Mouse (Mus musculus): ENCODE data around the gene Caskin2. TPM values are rescaled to one million over a fixed set of nuclear protein-coding genes. Genes with fewer than 3 reads are reported as not detected.
"Not testable (repeated sequence)": the region's sequence is repeated elsewhere in the genome, so short reads cannot be mapped to it uniquely, and the experiment has no call there.

Gene Caskin2
- 17.5 and 18.6 TPM in 2 replicates for polyA plus RNA-seq (2016; fragmentation: Nextera tagmentation; extraction: Ambion mirVana)

- Histone ChIP-seq H3K4me1 (peaks cover 64% of the 10 kb centered on the region), H3K36me3 (peaks cover 58% of the 10 kb centered on the region), H3K27me3 (ENCODE audit: low read depth, poor library complexity, severe bottlenecking) (no peaks in the 10 kb centered on the region), H3K9me3 (replicated peaks) (no peaks in the 10 kb centered on the region), H3K27ac (replicated peaks) (peak within 1 kb of the TSS; percentile 90), H3K4me3 (peak within 1 kb of the TSS; percentile 90)
- peak; percentile 100 for DNase-seq (ENCODE audit: low spot score)
- WGBS: under 1% methylated on average over 43 of the region's 44 CpGs
Measured at GRCm38 (mm10) chr11:115813507-115814296, at the start of gene Caskin2. Gene Caskin2 (minus strand): TSS chr11:115813639.

GRCm38 (mm10) chr11:115859143-115859945 is 45.9 kb upstream of the Caskin2 start:
- peak overlapping the region; percentile 59; the same call in 1 of the 2 replicates for H3K27ac ChIP-seq (replicated peaks)
- no peaks in the 10 kb centered on the region for H3K36me3 ChIP-seq
- WGBS: 3% methylated on average over 75 of the region's 75 CpGs
- H3K9me3 ChIP-seq (replicated peaks): no peaks in the 10 kb centered on the region
- H3K4me3 ChIP-seq: peak overlapping the region; percentile 51
- peaks cover 26% of the 10 kb centered on the region for H3K4me1 ChIP-seq
- DNase-seq (ENCODE audit: low spot score): peak; percentile 87
- H3K27me3 ChIP-seq (ENCODE audit: low read depth, poor library complexity, severe bottlenecking): peaks cover 81% of the 10 kb centered on the region

GRCm38 (mm10) chr11:115858354-115858753 is 44.9 kb upstream of the Caskin2 start, which contains the start of gene Myo15b:
Gene Myo15b (plus strand): TSS chr11:115858406.
- WGBS: 12% methylated on average over 27 of the region's 27 CpGs
- Histone ChIP-seq H3K4me1 (peaks cover 26% of the 10 kb centered on the region), H3K9me3 (replicated peaks) (no peaks in the 10 kb centered on the region), H3K36me3 (no peaks in the 10 kb centered on the region), H3K4me3 (peak within 1 kb of the TSS; percentile 51), H3K27me3 (ENCODE audit: low read depth, poor library complexity, severe bottlenecking) (peaks cover 81% of the 10 kb centered on the region), H3K27ac (replicated peaks) (peak within 1 kb of the TSS; percentile 59; the same call in 1 of the 2 replicates)
- DNase-seq (ENCODE audit: low spot score): peak; percentile 39

- peak overlapping the region; percentile 51 for H3K4me3 ChIP-seq
- 0 out of 2 replicates have a peak overlapping the region, but pooled peaks have one; percentile 24 for H3K27ac ChIP-seq (replicated peaks)
- H3K27me3 ChIP-seq (ENCODE audit: low read depth, poor library complexity, severe bottlenecking): peaks cover 81% of the 10 kb centered on the region
Measured at GRCm38 (mm10) chr11:115857936-115858335, 44.5 kb upstream of the Caskin2 start.

GRCm38 (mm10) chr11:115857146-115857545 is 43.7 kb upstream of the Caskin2 start:
- H3K4me1 ChIP-seq: peaks cover 26% of the 10 kb centered on the region
- H3K4me3 ChIP-seq; H3K9me3 ChIP-seq (replicated peaks); H3K36me3 ChIP-seq; H3K27ac ChIP-seq (replicated peaks); DNase-seq (ENCODE audit: low spot score): not testable (repeated sequence)
- peaks cover 74% of the 10 kb centered on the region for H3K27me3 ChIP-seq (ENCODE audit: low read depth, poor library complexity, severe bottlenecking)
- WGBS: 92% methylated on average over 4 of the region's 4 CpGs

More at GRCm38 (mm10) chr11:115857936-115858335, 44.5 kb upstream of the Caskin2 start:
- Histone ChIP-seq H3K36me3 (no peaks in the 10 kb centered on the region), H3K9me3 (replicated peaks) (no peaks in the 10 kb centered on the region), H3K4me1 (peaks cover 26% of the 10 kb centered on the region)
- 54% methylated on average over 13 of the region's 13 CpGs for WGBS
- DNase-seq (ENCODE audit: low spot score): peak; percentile 26

- 75% methylated on average over 6 of the region's 6 CpGs for WGBS
- 0 out of 2 replicates have a peak overlapping the region, but pooled peaks have one; percentile 13 for H3K27ac ChIP-seq (replicated peaks)
Measured at GRCm38 (mm10) chr11:115854674-115855073, 41.2 kb upstream of the Caskin2 start.

GRCm38 (mm10) chr11:115845819-115846218 is 32.4 kb upstream of the Caskin2 start:
- Histone ChIP-seq H3K9me3 (replicated peaks) (no peaks in the 10 kb centered on the region), H3K4me1 (peaks cover 31% of the 10 kb centered on the region), H3K27ac (replicated peaks) (no peak overlapping the region), H3K36me3 (peaks cover 6% of the 10 kb centered on the region; the same call in 1 of the 2 replicates), H3K4me3 (no peak overlapping the region), H3K27me3 (ENCODE audit: low read depth, poor library complexity, severe bottlenecking) (no peaks in the 10 kb centered on the region)
- WGBS: 94% methylated on average over 2 of the region's 2 CpGs
- no peak for DNase-seq (ENCODE audit: low spot score)

More at GRCm38 (mm10) chr11:115854674-115855073, 41.2 kb upstream of the Caskin2 start:
- Histone ChIP-seq H3K27me3 (ENCODE audit: low read depth, poor library complexity, severe bottlenecking) (peaks cover 50% of the 10 kb centered on the region), H3K4me3 (no peak overlapping the region), H3K36me3 (no peaks in the 10 kb centered on the region; the same call in 1 of the 2 replicates), H3K9me3 (replicated peaks) (no peaks in the 10 kb centered on the region), H3K4me1 (peaks cover 22% of the 10 kb centered on the region)
- no peak for DNase-seq (ENCODE audit: low spot score)

- H3K27me3 ChIP-seq (ENCODE audit: low read depth, poor library complexity, severe bottlenecking): peaks cover 4% of the 10 kb centered on the region
- H3K27ac ChIP-seq (replicated peaks): peak overlapping the region; percentile 6; the same call in 1 of the 2 replicates
- H3K36me3 ChIP-seq: 0 out of 2 replicates have a peak, but pooled peaks cover 6% of the 10 kb centered on the region
- no peak for DNase-seq (ENCODE audit: low spot score)
- peaks cover 42% of the 10 kb centered on the region for H3K4me1 ChIP-seq
- 72% methylated on average over 8 of the region's 8 CpGs for WGBS
- no peaks in the 10 kb centered on the region for H3K9me3 ChIP-seq (replicated peaks)
- no peak overlapping the region for H3K4me3 ChIP-seq
Measured at GRCm38 (mm10) chr11:115844240-115844639, 30.8 kb upstream of the Caskin2 start.

- H3K27me3 ChIP-seq (ENCODE audit: low read depth, poor library complexity, severe bottlenecking): peaks cover 7% of the 10 kb centered on the region
- WGBS: 86% methylated on average over 5 of the region's 5 CpGs
- H3K4me1 ChIP-seq: peaks cover 46% of the 10 kb centered on the region
- DNase-seq (ENCODE audit: low spot score): no peak
- H3K9me3 ChIP-seq (replicated peaks): no peaks in the 10 kb centered on the region
- no peak overlapping the region for H3K4me3 ChIP-seq
- H3K27ac ChIP-seq (replicated peaks): 0 out of 2 replicates have a peak overlapping the region, but pooled peaks have one; percentile 6
- 0 out of 2 replicates have a peak, but pooled peaks cover 6% of the 10 kb centered on the region for H3K36me3 ChIP-seq
Measured at GRCm38 (mm10) chr11:115843891-115844239, 30.4 kb upstream of the Caskin2 start.

- Histone ChIP-seq H3K27ac (replicated peaks) (no peak overlapping the region; the same call in 1 of the 2 replicates), H3K4me1 (peaks cover 49% of the 10 kb centered on the region), H3K9me3 (replicated peaks) (no peaks in the 10 kb centered on the region), H3K4me3 (no peak overlapping the region), H3K27me3 (ENCODE audit: low read depth, poor library complexity, severe bottlenecking) (peaks cover 13% of the 10 kb centered on the region), H3K36me3 (0 out of 2 replicates have a peak, but pooled peaks cover 6% of the 10 kb centered on the region)
- no peak for DNase-seq (ENCODE audit: low spot score)
- 77% methylated on average over 12 of the region's 14 CpGs for WGBS
Measured at GRCm38 (mm10) chr11:115843141-115843890, 29.9 kb upstream of the Caskin2 start.

- Histone ChIP-seq H3K27ac (replicated peaks) (peak overlapping the region; percentile 70), H3K4me3 (no peak overlapping the region; the same call in 1 of the 2 replicates), H3K4me1 (peaks cover 49% of the 10 kb centered on the region), H3K36me3 (0 out of 2 replicates have a peak, but pooled peaks cover 6% of the 10 kb centered on the region), H3K27me3 (ENCODE audit: low read depth, poor library complexity, severe bottlenecking) (peaks cover 24% of the 10 kb centered on the region), H3K9me3 (replicated peaks) (no peaks in the 10 kb centered on the region)
- 16% methylated on average over 6 of the region's 6 CpGs for WGBS
- peak; percentile 47 for DNase-seq (ENCODE audit: low spot score)
Measured at GRCm38 (mm10) chr11:115841961-115842550, 28.6 kb upstream of the Caskin2 start.
